Mouse (Mus musculus): ENCODE data around the gene Fosl1.

- TF ChIP-seq CTCF (IDR thresholded peaks at IDR 0.05; ENCODE audit: control insufficient read depth, insufficient read depth, insufficient read length) (no peak), MAX (IDR thresholded peaks at IDR 0.05) (no peak), USF1 (IDR thresholded peaks at IDR 0.05; ENCODE audit: low read depth) (no peak)
Measured at GRCm38 (mm10) chr19:5459896-5460295, 12.5 kb downstream of the Fosl1 start.
